Mouse (Mus musculus): Measurements from ENCODE around the gene Mbd6.
"Not testable (repeated sequence)": the region's sequence is repeated elsewhere in the genome, so short reads cannot be mapped to it uniquely, and the experiment has no call there.

Mbd6 gene

DNA sequence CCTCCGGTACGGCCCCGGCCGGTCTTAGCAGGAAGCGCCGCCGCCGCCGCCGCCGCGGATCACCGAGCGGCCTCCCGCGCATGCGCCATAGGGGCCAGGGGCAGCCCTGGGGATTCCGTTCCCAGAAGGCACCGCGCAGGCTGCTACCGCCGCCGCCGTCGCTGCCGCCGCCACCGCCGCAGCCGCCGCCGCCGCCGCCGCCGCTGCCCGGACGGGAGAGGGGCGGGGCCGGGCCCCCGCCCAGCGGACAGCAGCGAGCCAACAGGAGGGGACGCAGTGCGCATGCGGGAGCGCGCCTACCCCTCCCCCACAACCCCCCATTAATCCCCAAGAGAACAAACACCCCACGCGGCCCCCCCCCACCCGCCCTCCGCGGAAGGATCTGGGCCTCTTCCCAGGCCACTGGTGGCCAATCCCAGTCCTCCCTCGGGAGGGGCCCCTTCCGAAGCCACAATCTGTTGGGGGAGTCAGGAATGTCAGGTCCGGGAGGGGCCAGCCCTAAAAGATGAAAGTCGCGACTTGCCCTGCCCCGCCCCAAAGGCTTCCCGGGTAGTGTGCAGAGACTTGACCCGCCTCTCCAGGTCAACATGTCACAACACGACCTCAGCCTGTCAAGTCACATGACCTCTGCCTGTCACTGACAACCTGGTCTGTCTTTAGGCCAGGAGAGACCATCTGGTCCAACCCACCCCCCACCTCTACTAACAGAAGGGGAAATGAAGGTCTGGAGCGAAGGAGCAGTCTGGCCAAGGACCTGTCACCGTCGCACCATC is at the start of gene Mbd6:
Gene Mbd6, minus strand, starts transcription at position 219 of the 773 bp plus-strand sequence.
- peak; percentile 91 for DNase-seq (ENCODE audit: extremely low spot score, low spot score)

DNA sequence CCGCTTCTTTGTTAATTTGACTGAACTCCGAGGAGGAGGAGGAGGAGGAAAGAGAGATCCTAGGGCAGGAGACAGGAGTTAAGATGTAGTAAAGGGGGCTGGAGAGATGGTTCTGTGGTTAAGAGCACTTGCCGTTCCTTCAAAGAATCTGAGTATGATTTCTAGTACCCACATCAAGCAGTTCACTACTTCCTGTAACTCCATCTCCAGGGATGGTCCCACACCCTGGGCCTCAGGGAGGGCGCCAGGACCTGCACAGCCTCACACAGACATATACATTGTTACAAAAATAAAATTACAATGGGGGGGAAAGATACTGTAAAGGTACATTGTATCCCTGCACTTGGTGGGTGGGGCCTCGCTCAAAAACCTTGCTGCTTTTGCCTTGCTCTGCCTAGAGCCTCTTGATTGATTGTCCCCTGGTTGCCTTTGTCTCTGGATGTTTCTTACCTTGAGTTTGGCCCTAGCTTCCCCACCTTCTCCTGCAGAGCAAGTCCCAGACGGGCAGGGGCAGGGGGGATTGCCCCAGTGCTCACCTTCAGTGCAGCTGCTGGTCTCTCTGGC is 48.8 kb upstream of the Mbd6 start:
- DNase-seq (ENCODE audit: extremely low spot score, low spot score): no peak

DNA sequence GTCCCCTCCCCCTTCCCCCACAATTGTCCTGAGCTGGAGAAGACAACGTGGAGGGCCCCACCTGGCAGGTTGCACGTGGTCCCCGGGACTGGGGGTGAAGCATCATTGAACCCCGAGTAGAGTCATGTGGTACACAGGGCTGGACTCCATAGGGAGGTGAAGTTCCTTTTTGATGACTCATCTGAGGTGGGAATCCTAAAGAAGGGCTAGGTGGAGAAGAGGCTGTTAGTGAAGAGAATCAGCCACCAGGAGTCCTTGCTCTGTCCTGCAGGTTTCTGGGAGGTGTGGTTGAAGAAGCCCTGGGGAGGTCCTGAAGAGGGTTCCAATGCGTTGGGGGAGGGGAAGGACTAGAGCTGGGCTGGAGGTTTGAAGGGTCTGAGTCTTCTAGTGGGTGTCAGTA is 48.1 kb upstream of the Mbd6 start:
- DNase-seq (ENCODE audit: extremely low spot score, low spot score): no peak

DNA sequence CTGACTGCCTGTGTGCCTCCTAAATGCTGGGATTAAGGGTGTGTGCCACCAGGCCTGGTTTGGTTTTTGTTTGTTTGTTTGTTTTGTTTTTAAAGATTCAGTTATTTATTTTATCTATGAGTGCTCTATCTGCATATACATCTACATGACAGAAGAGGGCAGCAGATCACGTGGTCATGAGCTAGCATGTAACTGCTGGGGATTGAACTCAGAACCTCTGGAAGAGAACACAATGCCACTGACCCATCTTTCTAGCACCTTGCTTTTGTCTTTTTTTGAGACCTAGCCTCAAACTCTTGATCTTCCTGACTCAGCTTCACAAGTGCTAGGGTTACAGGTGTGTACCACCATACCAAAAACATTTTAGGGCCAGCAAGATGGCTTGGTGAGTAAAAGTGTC is 46.5 kb upstream of the Mbd6 start:
- DNase-seq (ENCODE audit: extremely low spot score, low spot score): no peak

DNA sequence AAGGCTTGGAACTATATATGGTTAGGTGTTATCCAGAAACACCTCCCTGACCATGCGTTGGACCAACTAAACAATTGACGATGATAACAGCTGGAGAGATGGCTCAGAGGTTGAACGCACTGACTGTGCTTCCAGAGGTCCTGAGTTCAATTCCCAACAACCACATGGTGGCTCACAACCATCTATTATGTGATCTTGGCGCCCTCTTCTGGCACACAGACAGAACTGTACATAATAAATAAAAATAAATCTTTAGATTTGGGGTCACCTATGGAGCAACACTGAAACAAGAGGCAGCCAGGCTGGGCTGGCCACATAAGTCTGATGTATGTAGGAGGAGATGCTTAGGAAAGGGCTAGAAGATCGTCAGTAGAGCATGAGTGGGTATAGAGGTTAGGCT is 44.3 kb upstream of the Mbd6 start:
- no peak for DNase-seq (ENCODE audit: extremely low spot score, low spot score)

DNA sequence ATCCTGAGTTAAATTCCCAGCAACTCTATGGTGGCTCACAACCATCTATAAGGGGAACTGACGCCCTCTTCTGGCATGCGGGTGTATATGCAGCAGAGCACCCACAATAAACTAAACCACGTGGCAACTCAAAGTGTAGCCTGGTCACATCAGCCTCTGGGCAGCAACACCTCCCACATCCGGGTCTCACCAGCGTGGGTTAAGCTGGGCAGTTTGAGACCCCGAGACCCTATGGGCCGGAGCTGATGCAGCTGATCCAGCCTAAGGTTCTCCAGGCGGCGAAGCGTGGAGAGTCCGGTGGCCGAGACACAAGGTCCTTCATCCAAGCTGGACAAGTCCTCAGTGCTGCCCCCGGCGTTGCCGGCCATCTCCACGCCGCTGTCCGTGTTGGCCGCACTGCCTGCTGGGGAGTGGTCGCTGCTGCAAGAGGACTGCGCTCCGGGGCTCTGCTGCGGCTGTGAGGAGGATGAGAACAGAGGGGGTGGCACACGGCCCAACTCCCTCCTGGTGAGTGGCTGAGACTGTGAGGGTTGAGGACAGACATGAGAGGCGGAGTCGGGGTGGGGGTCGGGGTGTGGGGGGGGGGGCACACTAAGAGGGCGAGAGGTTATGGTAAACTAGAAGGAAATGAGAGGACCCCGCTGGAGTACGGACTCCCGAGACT is 43.5 kb upstream of the Mbd6 start:
- no peak for DNase-seq (ENCODE audit: extremely low spot score, low spot score)

DNA sequence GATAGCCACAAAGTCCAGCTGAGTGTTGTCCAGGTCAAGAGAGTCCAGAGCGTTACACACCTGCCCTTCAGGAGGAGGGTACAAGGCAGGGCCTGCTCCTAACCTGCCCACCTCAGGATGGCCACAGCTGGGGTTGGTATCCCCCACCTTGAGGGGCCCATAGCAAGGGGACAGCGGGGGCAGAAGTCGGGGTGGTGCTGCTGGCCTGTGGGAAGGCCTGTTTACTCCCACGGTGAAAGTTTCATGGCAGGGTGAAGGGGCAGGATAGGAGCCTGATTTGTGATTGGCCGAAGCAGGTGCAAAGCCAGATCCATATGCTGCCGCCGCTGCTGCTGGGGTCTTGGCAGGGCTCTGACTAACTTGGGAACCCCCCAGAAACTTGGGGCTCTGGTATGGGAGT is 41.4 kb upstream of the Mbd6 start:
- no peak for DNase-seq (ENCODE audit: extremely low spot score, low spot score)

DNA sequence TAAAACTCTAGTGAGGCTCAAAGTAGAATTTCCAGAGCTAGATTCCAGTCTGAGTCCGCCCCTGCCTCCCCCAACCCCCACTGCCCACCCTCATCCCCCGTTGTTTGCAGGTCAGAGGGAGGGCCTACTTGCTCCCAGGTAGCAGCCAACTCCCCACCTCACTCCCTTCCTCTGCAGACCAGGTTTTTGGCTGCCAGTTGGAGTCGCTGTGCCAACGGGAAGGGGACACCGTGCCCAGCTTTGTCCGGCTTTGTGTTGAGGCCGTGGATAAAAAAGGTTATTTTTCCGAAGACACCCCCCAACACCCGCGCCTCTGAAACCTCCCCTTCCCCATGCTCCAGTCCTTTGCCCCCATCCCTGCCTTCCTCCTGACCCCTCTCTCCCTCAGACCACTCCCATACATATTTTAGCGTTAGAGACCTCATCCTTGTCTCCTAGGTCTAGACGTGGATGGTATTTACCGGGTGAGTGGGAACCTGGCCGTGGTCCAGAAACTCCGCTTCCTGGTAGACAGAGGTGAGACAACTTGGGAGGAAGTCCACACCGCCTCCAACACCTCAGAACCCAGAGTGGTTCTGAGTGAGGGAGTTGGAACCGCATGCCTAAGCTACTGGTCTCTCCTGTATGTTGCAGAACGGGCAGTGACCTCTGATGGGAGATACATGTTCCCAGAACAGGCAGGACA is 38.8 kb upstream of the Mbd6 start:
- no peak for DNase-seq (ENCODE audit: extremely low spot score, low spot score)

DNA sequence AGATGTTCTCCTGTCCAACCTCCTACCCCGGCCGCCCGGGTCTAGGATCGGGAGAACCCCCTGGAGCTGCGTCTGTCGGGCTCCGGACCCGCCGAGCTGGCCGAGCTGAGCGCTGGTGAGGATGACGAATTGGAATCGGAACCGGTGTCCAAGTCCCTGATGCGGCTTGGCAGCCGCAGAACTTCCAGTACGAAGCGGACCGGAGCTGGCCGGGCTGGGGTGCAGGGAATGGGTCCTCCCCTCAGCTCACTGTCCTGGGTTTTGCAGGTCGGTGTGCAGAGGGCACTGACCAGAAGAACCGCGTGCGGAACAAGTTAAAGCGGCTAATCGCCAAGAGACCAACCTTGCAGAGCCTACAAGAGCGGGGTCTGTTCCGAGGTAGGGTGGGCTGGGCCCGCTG is 38.0 kb upstream of the Mbd6 start:
- DNase-seq (ENCODE audit: extremely low spot score, low spot score): no peak

DNA sequence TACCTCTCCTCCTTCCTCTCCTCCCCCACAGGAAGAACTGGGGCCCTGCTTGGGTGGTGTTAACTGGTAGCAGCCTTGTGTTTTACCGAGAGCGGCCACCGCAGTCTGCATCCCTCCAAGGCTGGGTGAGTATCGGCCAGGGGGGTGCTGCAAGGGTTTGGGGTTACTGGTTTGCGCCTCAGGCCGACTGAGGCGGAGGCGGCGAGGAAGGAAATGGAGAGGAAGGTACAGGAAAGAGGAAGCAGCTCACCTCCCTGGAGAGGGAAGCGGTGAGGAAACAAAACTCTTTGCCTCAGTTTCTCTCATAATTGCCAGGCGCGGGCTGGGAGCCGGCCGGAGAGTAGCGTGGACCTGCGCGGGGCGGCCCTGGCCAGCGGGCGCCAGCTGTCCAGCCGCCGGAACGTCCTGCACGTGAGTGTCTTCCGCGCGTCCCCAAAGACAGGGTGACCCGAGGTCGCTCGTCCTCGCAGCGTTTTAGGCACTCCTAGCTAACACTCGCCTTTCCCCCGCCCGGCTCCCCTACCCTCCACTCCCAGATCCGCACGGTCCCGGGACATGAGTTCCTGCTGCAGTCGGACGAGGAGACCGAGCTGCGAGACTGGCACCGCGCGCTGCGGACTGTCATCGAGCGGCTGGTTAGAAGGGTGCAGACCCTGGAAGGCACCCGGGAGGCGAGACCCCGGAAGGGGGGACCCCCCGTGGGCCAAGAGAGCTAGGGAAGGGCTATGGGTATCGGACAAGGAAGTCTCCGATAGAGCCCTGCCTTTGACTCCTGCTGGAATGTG is 37.4 kb upstream of the Mbd6 start:
- peak; percentile 70 for DNase-seq (ENCODE audit: extremely low spot score, low spot score)

DNA sequence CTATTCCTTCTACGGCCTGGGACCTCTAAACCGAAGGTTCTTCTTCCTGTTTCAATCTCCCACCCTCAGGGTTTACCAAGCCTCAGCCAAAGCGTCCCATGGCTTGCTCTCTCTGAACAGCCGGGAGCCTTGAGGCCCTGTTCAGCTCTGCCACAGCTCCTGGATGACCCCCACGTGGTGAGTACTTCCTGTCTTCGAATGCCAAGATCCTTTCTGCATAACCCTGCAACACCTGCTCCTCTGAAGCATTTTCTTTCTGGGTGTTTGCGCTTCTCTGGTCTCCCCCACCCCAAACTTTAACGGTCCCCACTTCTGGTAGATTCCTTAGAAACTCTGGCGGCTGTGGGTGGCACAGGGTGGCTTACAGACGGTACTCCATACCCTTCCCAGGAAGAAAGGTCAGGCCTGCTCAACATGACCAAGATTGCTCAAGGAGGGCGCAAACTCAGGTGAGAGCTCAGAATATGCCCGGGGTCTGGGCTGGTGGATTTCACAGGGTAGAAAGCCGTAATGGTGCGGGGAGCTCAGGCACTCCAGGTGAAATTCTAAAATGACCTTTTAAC is 36.7 kb upstream of the Mbd6 start:
- DNase-seq (ENCODE audit: extremely low spot score, low spot score): no peak

DNA sequence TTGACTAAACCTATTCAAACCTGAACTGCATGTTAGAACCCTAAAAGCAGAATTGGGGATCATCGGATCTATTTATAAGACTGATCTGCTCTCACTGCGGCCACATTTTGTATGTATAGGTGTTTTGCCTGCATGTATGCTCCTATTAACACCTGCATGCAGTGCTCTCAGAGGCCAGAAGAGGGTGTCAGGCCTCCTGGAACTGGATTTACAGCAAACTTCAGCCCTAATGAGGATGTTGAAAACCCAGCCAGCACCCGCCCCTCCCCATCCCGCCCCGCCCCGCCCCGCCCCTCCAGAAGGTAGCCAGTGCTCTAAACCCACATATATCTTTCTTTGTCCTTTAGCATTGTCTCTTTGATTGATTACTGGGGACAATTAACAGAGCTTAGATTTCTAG is 35.7 kb upstream of the Mbd6 start:
- DNase-seq (ENCODE audit: extremely low spot score, low spot score): peak; percentile 49

DNA sequence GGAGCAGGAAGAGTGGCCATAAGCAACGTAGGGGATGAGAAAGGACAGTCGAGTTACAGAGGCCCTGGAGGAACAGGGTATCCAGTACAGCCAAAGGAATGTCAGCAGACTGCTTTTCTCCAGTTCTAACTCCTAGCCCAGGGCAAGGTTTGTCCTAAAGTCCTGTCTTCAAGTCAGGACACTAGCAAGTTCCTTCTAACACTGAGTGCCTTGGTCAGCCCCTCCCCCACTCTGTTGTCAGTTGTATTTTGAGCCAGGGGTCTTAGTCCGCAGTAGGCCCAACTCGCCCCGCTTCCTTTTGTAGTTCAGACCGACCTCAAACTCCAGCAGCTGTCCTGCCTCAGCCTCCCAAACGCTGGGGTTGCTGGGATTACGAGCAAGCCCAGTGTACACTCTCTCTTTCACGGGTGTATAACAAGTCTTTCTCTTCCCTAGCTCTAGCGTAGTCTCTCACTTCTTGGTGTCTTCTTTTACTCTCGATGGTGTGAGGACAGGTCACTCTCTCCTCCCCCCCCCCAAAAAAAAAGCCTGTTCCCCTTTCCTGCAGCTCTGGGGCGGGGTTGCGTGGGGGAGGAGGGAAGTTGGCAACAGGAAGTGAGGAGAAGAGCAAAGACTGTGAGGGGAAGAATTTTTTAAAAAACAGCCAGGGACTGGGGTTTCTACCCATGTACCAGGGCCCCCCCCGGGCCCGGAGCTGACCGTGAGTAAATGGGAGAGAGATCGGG is 34.5 kb upstream of the Mbd6 start:
- no peak for DNase-seq (ENCODE audit: extremely low spot score, low spot score)

DNA sequence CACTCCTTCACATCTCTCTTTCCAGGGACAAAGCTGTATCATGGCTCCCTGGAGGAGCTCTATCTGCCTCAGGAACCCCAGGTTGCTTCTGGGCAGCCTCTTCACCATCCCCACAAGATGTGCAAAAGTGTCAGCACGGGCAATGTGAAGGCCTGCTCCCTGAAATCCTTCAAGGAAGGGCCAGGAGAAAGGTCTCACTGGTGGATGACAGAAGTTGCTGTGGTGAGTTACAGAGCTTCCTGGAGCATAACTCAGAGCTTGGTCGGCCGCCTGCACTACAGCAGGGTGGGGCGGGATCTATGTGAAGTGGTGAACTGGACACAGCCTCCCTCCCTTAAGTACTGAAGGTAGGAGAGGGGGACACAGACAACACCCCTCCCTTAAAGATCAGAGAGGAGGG is 33.9 kb upstream of the Mbd6 start:
- no peak for DNase-seq (ENCODE audit: extremely low spot score, low spot score)

DNA sequence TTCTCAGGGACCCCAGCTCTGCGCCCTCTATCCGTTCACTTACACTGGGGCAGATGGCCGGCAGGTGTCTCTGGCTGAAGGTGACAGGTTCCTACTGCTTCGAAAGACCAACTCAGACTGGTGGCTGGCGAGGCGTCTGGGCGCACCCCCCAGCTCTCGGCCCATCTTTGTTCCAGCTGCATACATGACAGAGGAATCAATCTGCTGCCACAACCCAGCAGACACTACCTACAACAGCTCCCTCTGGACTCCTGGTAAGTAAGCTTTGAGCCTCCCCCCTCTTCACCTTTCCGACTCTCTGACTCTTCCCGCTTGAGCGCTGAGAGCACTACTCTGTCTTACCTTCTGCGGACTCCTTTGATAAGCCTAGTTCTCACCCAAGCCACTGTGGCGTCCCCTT is 33.4 kb upstream of the Mbd6 start:
- no peak for DNase-seq (ENCODE audit: extremely low spot score, low spot score)

DNA sequence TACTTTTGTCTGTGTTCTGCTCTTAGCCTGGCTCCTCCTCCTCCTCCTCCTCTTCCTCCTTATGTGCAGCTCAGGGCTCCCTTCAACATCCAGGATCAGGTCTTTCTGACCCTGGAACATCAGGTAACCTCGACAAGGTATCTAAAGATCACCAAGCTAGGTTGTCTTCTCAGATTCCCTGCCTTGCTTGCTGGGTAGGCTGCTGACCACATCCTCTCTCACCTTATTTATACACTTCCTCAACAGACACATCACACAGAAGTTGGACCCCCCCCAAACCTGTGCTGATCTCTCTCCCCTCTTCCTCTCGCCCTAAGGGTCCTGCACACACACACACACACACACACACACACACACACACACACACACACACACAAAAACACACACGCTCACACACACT is 32.8 kb upstream of the Mbd6 start, which contains the start of gene Arhgap9:
Gene Arhgap9, plus strand, starts transcription at position 344 of the 400 bp plus-strand sequence.
- no peak for DNase-seq (ENCODE audit: extremely low spot score, low spot score)

DNA sequence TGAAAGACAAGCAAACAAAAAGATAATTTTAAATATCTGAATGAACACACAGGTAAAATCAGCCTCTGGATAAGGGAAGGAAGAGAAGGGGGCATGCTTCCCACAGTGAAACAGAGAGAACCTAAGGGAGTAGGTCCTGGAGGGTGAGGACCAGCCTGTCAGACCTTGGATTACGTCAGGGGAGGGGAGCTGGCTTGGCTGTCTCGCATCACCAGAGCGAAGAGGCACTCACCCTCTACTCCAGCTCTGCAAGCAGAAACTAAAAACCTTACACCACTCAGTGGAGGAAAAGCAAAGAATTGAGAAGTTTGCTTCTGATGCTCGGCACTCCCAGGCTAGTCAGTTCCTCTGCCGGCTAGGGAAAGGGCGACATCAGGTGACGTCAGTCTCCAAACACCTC is 31.2 kb upstream of the Mbd6 start:
- DNase-seq (ENCODE audit: extremely low spot score, low spot score): no peak

DNA sequence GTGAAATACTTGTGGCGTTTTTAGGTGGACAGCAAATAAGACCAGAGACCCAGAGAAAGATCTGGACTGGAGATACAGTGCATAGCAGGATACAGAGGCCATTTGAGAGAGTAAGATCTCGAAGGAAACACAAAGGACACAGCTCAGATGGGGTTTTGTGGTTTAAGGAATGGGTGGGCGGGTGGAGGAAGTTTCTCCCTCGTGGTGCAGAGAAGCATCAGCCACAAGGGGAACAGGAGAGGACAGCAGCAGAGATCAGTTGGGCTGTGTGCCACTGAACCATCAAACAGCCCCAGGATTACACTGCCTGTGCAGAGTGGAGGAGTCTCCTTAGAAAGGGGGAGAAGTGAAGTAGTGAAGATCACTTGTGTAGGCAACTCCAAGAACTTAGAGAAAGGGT is 29.2 kb upstream of the Mbd6 start:
- no peak for DNase-seq (ENCODE audit: extremely low spot score, low spot score)

DNA sequence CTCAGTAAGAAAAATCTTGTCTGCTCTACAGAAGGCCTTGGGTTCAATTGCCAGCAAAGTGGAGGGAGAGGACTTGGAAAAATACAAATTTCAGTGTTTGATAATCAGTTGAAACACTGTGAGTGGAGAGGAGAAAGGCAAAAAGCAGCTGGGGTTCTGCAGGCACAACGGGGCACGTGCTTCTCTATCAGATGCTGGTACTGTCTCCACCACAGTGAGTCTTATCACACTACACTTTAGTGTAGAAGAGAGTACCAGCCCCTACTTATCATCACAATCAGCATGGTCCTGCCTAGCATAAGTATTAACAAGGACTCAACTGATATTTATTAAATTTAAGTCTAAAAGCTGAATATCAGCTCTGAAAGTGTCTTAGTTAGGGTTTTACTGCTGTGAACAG is 28.5 kb upstream of the Mbd6 start:
- no peak for DNase-seq (ENCODE audit: extremely low spot score, low spot score)

DNA sequence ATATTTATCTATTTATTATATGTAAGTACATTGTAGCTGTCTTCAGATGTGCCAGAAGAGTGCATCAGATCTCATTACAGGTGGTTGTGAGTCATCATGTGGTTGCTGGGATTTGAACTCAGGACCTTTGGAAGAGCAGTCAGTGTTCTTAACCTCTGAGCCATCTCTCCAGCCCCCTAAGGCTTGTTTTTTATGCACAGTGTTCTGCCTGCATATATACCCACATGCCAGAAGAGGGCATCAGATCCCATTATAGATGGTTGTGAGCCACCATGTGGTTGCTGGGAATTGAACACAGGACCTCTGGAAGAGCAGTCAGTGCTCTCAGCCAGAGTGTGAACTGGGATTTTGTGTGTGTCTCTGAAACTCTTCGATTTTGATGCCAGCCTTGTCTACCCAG is 26.1 kb upstream of the Mbd6 start:
- DNase-seq (ENCODE audit: extremely low spot score, low spot score): not testable (repeated sequence)
